Mouse (Mus musculus): ENCODE measurements around the gene Espn.

The Espn gene

GRCm38 (mm10) chr4:152146033-152146827, 5.9 kb downstream of the Espn start:
- DNase-seq (ENCODE audit: low read depth, low spot score): no peak

GRCm38 (mm10) chr4:152145473-152145872, 6.7 kb downstream of the Espn start:
- DNase-seq (ENCODE audit: low read depth, low spot score): no peak

DNA sequence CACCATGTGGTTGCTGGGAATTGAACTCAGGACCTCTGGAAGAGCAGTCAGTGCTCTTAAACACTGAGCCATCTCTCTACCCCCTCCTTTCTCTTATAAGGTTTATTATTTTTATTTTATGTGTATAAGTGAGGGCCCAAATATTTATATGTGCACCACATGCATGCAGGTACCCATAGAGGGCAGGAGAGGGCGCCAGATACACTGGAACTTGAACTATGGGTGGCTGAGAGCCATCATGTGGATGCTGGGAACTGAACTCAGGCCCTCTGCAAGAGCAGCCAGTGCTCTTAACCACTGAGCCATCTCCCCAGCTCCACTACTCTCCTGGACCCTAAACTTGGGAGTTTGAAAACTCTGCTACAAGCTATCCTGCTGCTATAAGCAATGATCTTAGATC, 8.5 kb downstream of the Espn start:
- DNase-seq (ENCODE audit: low read depth, low spot score): no peak

DNA sequence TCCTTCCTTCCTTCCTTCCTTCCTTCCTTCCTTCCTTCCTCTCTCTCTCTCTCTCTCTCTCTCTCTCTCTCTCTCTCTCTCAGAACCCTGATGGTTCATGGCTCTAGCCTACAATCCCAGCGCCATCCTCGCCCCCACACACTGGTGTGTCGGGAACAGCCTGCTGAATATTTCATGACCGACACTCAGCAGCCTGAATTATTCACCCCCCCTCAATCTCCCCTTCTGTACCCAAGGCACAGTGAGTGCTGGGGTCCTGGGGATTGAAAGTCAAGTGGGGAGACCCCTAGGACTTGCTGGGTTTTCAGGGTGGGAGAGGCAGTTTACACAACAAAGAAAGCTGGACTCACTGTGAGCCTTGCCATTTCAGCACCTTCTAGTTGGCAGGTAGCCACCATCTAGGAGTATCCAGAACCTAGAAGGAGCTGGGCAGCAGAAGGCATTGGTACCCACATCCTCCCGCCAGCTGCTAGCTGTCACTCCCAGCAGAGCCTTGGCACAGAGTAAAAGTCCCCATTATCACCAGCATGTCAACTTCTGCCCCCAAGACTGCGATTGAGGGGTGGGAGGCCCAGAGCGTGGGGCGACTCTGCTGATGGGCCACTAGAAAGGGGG, 10.5 kb downstream of the Espn start:
- no peak for DNase-seq (ENCODE audit: low read depth, low spot score)

- no peak for DNase-seq (ENCODE audit: low read depth, low spot score)
These were observed 11.7 kb downstream of the Espn start for GRCm38 (mm10) chr4:152140441-152140840.

DNA sequence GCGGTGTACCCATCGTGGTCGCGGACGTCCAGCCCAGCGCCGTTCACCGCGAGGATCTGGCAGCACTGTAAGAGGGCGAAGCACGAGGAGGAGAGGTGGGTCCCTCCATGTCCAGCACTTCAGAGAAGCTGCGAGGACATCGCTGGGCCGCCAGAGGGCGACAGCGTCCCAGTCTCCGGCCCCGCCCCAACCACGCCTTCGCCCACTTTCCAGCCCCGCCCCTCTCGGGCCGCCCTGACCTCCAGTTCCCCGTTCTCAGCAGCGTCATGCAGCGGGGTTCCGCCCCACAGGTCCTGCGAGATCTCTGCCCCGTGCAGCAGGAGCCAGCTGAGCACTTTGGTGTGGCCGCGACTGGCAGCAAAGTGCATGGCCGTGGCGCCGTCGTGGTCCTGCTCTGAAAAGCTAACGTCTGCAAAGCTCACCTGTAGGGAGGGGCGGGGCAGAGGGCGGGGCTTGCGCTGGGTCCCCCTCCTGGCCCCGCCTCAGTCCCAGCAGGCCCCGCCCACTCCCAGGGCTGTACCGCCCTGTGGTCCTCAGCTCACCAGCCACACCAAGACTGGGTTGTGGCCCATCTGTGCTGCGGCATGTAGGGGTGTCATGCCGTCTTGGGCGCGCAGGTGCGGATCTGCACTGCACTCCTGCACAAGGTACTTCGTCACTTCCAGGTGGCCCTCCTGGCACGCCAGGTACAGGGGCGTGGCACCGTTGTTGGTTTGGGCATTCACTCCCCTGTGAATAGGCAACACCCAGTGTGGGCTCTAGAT, 13.5 kb downstream of the Espn start:
- DNase-seq (ENCODE audit: low read depth, low spot score): peak; percentile 82

GRCm38 (mm10) chr4:152136876-152137250, 15.3 kb downstream of the Espn start:
- no peak for DNase-seq (ENCODE audit: low read depth, low spot score)

DNA sequence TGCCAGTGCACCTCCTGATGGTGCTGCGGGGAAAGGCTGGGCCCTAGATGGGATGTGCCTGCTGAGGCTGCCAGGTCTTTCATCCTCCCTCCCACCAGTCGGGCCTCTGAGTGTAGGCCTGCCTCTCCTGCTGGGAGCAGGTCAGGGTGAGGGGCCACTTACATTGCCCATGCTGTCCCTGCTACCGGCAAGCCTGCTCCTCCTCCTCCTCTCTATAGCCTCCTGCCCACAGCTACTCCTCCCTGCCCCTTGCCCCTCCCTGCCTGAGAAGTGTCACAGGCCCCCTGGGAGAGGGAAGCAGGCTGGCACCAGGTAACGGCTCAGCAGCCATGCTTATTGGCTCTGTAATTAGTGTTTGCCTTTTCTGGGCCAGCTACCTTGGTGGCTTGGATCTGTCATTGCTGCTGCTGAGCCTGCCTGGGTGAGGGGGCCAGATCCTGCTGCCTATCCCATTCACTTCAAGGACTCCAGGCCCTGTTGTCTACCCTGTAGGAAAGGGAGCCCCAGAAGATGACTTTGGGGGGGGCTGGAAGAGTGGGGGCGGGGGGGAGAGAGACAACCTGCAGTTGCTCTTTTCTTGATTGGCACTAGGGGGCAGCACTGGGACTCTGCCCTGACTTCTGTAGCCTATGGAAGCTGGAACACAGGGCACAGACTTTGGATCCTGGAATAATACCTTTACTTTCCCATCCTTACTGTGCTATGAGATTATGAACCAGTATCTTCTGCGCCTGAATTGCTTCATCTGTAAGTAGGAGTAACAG, 15.9 kb downstream of the Espn start:
- no peak for DNase-seq (ENCODE audit: low read depth, low spot score)

GRCm38 (mm10) chr4:152135363-152135762, 16.8 kb downstream of the Espn start:
- no peak for DNase-seq (ENCODE audit: low read depth, low spot score)

DNA sequence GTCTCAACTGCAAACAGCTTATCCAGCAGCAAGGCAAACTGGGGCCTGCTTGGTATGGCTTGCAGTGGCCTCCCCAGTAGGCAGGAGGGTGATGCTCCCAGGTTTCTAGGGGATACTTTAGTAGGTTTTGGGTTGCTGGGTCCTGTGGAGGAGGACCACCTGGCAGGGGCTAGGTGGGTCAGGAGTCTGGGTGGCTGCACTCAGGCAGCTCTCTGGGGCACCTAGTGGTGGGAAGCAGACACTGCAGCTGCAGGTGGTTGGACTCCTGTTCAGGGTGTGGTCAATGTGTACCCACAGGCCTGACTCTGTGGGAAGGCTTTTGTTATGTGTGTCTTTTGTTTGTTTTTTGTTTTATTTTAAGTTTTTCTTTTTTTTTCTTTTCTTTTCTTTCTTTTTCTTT, 17.7 kb downstream of the Espn start:
- DNase-seq (ENCODE audit: low read depth, low spot score): no peak

DNA sequence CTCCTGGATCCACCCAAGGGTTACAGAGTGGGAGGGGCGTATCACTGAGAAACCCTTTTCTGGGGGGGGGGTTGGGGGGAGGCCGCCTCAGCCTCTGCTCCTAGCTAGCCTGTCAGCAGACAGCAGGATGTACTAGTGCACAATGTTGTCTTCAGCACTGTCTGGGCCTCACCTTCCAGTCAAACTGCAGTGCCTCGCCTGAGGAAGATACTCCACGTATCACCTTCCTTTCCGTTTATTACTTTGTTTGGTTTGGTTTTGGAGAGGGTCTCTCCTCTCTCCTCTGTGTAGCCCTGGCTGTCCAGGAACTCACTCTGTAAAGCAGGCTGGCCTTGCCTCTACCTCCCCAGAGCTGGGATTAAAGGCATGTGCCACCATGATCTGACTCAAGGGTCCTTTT, 19.0 kb downstream of the Espn start:
- DNase-seq (ENCODE audit: low read depth, low spot score): no peak

GRCm38 (mm10) chr4:152132772-152133169, 19.4 kb downstream of the Espn start:
- no peak for DNase-seq (ENCODE audit: low read depth, low spot score)

GRCm38 (mm10) chr4:152131809-152132771, 20.1 kb downstream of the Espn start:
- DNase-seq (ENCODE audit: low read depth, low spot score): no peak

DNA sequence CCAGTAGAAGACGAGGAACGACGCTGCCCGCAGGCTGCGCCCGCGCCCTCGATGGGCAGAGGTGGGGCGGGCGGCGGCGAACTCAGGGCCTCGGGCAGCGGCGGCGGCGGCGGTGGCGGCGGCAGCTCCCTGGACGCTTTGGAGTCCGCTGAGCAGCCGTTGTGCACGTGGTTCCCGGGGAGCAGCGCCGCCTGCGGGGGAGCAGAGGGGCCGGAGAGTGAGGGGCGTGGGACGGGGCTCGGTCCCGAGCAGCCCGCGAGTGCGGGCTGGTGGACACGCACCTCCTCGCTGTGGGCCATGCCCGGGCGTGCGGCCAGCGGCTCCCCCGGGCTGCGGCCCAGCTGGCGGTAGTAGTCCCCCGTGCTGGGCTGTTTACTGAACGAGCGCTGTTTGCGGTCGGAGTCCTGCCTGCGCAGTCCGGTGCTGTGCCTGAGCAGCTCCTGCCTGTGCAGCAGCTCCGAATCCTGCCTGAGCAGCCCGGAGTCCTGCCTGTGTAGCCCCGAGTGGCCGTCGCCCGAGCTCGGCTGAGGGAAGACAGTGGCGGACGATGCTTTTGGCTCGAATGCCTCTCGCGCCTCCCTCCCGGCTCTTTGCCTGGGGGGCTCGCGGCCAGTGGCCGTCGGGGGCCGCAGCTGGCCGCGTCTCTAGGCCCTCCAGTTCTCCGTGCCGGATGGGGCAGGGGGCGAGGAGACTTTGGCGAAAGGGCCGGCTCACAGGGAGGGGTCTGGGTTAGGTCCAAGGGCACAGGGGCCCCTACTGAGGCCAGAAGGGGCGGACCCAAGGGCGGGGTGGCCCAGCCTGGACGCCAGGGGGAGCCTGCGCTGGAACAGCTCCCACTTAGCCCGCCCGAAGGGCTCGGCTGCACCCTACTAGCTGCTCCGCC, 21.2 kb downstream of the Espn start:
- no peak for DNase-seq (ENCODE audit: low read depth, low spot score)

GRCm38 (mm10) chr4:152129395-152129930, 22.7 kb downstream of the Espn start:
- no peak for DNase-seq (ENCODE audit: low read depth, low spot score)

- no peak for DNase-seq (ENCODE audit: low read depth, low spot score)
These were observed 23.4 kb downstream of the Espn start for GRCm38 (mm10) chr4:152128784-152129183.

- DNase-seq (ENCODE audit: low read depth, low spot score): no peak
These were observed 24.3 kb downstream of the Espn start for GRCm38 (mm10) chr4:152127884-152128283.

DNA sequence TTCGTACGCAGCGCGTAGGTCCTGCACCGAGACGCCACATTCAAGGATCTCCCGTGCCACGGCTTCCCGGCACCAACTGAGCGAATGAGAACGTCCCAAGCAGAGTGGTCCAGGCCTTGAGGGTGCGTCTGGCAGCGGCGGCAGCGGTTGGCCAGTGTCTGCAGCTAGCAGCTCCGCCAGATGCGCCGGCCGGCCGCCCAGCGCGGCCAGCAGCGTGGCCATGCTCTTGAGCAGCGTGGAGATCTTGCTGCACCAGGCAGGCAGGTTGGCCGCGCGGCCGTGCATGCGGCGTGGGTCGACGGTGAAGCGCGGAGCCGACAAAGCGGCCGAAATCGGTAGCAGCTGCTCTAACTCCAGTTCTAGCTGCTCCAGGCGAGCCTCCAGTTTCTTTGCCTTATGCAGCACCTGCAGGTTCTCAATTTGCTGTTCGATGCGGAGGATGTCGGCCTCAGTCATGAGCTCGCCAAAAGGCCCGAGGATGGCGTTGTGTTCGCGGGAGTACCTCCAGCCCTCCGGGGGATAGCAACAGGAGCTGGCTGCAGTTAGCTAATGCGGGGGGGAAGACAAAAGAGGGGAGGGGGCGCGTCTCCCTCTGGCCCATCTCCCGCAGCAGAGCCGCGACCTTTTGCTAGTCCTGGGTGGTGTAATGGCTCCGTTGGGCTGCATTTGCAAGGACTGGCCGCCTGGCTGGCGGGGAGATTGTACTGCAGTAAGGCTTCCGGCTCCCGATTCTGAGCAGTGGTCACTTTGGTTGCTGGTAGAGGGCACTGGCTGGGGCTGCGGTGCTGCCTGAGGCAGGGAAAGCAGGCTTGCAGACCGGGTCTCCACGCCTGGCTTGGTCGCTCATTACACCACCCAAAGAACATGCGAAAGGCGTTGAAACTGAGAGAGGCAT, 25.9 kb downstream of the Espn start:
- no peak for DNase-seq (ENCODE audit: low read depth, low spot score)

All from retina, postnatal 7 days (tissue).